Mouse (Mus musculus): ENCODE measurements at regions not wholly inside any gene's neighbourhood (a gene's known extent, or its start where the extent isn't known, plus 50 kb on each side); places are given as distances from the start of the nearest gene placed in this dataset.

- no peak overlapping the region for H3K4me2 ChIP-seq
- H3K36me3 ChIP-seq (ENCODE audit: control insufficient read depth, insufficient read depth, low read length): no peaks in the 10 kb centered on the region
- H3K9ac ChIP-seq (ENCODE audit: low read depth, low read length): no peak overlapping the region
- ATAC-seq (replicated peaks; ENCODE audit: insufficient number of reproducible peaks, low FRiP score, low TSS enrichment): no peak
- H3K4me3 ChIP-seq (ENCODE audit: low read depth, low read length): no peak overlapping the region
- no peaks in the 10 kb centered on the region for H3K27me3 ChIP-seq (ENCODE audit: control insufficient read depth, insufficient read depth, low read length)
- H3K27ac ChIP-seq (ENCODE audit: low read depth, low read length): no peak overlapping the region
- WGBS (ENCODE audit: insufficient replicate concordance): 79% methylated on average over 1 of the region's 1 CpGs
- no peaks in the 10 kb centered on the region for H3K9me3 ChIP-seq (replicated peaks; ENCODE audit: control insufficient read depth, low read length)
- H3K4me1 ChIP-seq (ENCODE audit: control insufficient read depth, insufficient read depth, low read length): no peaks in the 10 kb centered on the region
Measured at GRCm38 (mm10) chr13:83252452-83252851, 251.4 kb upstream of the Mef2c start.

GRCm38 (mm10) chr13:83266591-83266990 lies 237.2 kb upstream of the Mef2c start:
- H3K4me2 ChIP-seq: no peak overlapping the region
- H3K36me3 ChIP-seq (ENCODE audit: control insufficient read depth, insufficient read depth, low read length): no peaks in the 10 kb centered on the region
- H3K27ac ChIP-seq (ENCODE audit: low read depth, low read length): no peak overlapping the region
- no peak overlapping the region for H3K9ac ChIP-seq (ENCODE audit: low read depth, low read length)
- ATAC-seq (replicated peaks; ENCODE audit: insufficient number of reproducible peaks, low FRiP score, low TSS enrichment): no peak
- no peaks in the 10 kb centered on the region for H3K27me3 ChIP-seq (ENCODE audit: control insufficient read depth, insufficient read depth, low read length)
- no peak overlapping the region for H3K4me3 ChIP-seq (ENCODE audit: low read depth, low read length)
- H3K4me1 ChIP-seq (ENCODE audit: control insufficient read depth, insufficient read depth, low read length): no peaks in the 10 kb centered on the region
- WGBS (ENCODE audit: insufficient replicate concordance): 86% methylated on average over 1 of the region's 1 CpGs
- no peaks in the 10 kb centered on the region for H3K9me3 ChIP-seq (replicated peaks; ENCODE audit: control insufficient read depth, low read length)

- no peaks in the 10 kb centered on the region for H3K4me1 ChIP-seq (ENCODE audit: control insufficient read depth, insufficient read depth, low read length)
- no peaks in the 10 kb centered on the region for H3K9me3 ChIP-seq (replicated peaks; ENCODE audit: control insufficient read depth, low read length)
- no peak overlapping the region for H3K27ac ChIP-seq (ENCODE audit: low read depth, low read length)
- H3K36me3 ChIP-seq (ENCODE audit: control insufficient read depth, insufficient read depth, low read length): no peaks in the 10 kb centered on the region
- H3K4me2 ChIP-seq: no peak overlapping the region
- no peaks in the 10 kb centered on the region for H3K27me3 ChIP-seq (ENCODE audit: control insufficient read depth, insufficient read depth, low read length)
- WGBS (ENCODE audit: insufficient replicate concordance): 70% methylated on average over 3 of the region's 3 CpGs
- no peak for ATAC-seq (replicated peaks; ENCODE audit: insufficient number of reproducible peaks, low FRiP score, low TSS enrichment)
- no peak overlapping the region for H3K4me3 ChIP-seq (ENCODE audit: low read depth, low read length)
- no peak overlapping the region for H3K9ac ChIP-seq (ENCODE audit: low read depth, low read length)
Measured at GRCm38 (mm10) chr13:83268663-83269062, 235.2 kb upstream of the Mef2c start.

- no peak overlapping the region for H3K27ac ChIP-seq (ENCODE audit: low read depth, low read length)
- no peak overlapping the region for H3K4me3 ChIP-seq (ENCODE audit: low read depth, low read length)
- no peak overlapping the region for H3K9ac ChIP-seq (ENCODE audit: low read depth, low read length)
- 79% methylated on average over 1 of the region's 1 CpGs for WGBS (ENCODE audit: insufficient replicate concordance)
- no peaks in the 10 kb centered on the region for H3K27me3 ChIP-seq (ENCODE audit: control insufficient read depth, insufficient read depth, low read length)
- no peaks in the 10 kb centered on the region for H3K9me3 ChIP-seq (replicated peaks; ENCODE audit: control insufficient read depth, low read length)
- no peaks in the 10 kb centered on the region for H3K4me1 ChIP-seq (ENCODE audit: control insufficient read depth, insufficient read depth, low read length)
- no peaks in the 10 kb centered on the region for H3K36me3 ChIP-seq (ENCODE audit: control insufficient read depth, insufficient read depth, low read length)
- H3K4me2 ChIP-seq: no peak overlapping the region
- ATAC-seq (replicated peaks; ENCODE audit: insufficient number of reproducible peaks, low FRiP score, low TSS enrichment): no peak
Measured at GRCm38 (mm10) chr13:83278695-83279094, 225.1 kb upstream of the Mef2c start.

GRCm38 (mm10) chr13:83307696-83308095 lies 196.1 kb upstream of the Mef2c start:
- no peak for ATAC-seq (replicated peaks; ENCODE audit: insufficient number of reproducible peaks, low FRiP score, low TSS enrichment)
- 82% methylated on average over 3 of the region's 3 CpGs for WGBS (ENCODE audit: insufficient replicate concordance)
- no peak overlapping the region for H3K4me3 ChIP-seq (ENCODE audit: low read depth, low read length)
- H3K4me1 ChIP-seq (ENCODE audit: control insufficient read depth, insufficient read depth, low read length): no peaks in the 10 kb centered on the region
- no peak overlapping the region for H3K9ac ChIP-seq (ENCODE audit: low read depth, low read length)
- no peaks in the 10 kb centered on the region for H3K9me3 ChIP-seq (replicated peaks; ENCODE audit: control insufficient read depth, low read length)
- no peak overlapping the region for H3K4me2 ChIP-seq
- no peaks in the 10 kb centered on the region for H3K36me3 ChIP-seq (ENCODE audit: control insufficient read depth, insufficient read depth, low read length)
- no peaks in the 10 kb centered on the region for H3K27me3 ChIP-seq (ENCODE audit: control insufficient read depth, insufficient read depth, low read length)
- H3K27ac ChIP-seq (ENCODE audit: low read depth, low read length): no peak overlapping the region

- no peak for ATAC-seq (replicated peaks; ENCODE audit: insufficient number of reproducible peaks, low FRiP score, low TSS enrichment)
Measured at GRCm38 (mm10) chr13:83328488-83328887, 175.3 kb upstream of the Mef2c start.

GRCm38 (mm10) chr13:83333728-83334127 lies 170.1 kb upstream of the Mef2c start:
- WGBS (ENCODE audit: insufficient replicate concordance): 38% methylated on average over 5 of the region's 5 CpGs
- Histone ChIP-seq H3K4me3 (ENCODE audit: low read depth, low read length) (no peak overlapping the region), H3K4me2 (no peak overlapping the region), H3K4me1 (ENCODE audit: control insufficient read depth, insufficient read depth, low read length) (no peaks in the 10 kb centered on the region), H3K27ac (ENCODE audit: low read depth, low read length) (no peak overlapping the region), H3K9me3 (replicated peaks; ENCODE audit: control insufficient read depth, low read length) (no peaks in the 10 kb centered on the region), H3K27me3 (ENCODE audit: control insufficient read depth, insufficient read depth, low read length) (no peaks in the 10 kb centered on the region), H3K36me3 (ENCODE audit: control insufficient read depth, insufficient read depth, low read length) (no peaks in the 10 kb centered on the region), H3K9ac (ENCODE audit: low read depth, low read length) (no peak overlapping the region)
- ATAC-seq (replicated peaks; ENCODE audit: insufficient number of reproducible peaks, low FRiP score, low TSS enrichment): no peak

More at GRCm38 (mm10) chr13:83328488-83328887, 175.3 kb upstream of the Mef2c start:
- 72% methylated on average over 4 of the region's 4 CpGs for WGBS (ENCODE audit: insufficient replicate concordance)
- H3K36me3 ChIP-seq (ENCODE audit: control insufficient read depth, insufficient read depth, low read length): no peaks in the 10 kb centered on the region
- H3K27me3 ChIP-seq (ENCODE audit: control insufficient read depth, insufficient read depth, low read length): no peaks in the 10 kb centered on the region
- no peak overlapping the region for H3K4me3 ChIP-seq (ENCODE audit: low read depth, low read length)
- H3K4me2 ChIP-seq: no peak overlapping the region
- H3K4me1 ChIP-seq (ENCODE audit: control insufficient read depth, insufficient read depth, low read length): no peaks in the 10 kb centered on the region
- no peak overlapping the region for H3K9ac ChIP-seq (ENCODE audit: low read depth, low read length)
- no peak overlapping the region for H3K27ac ChIP-seq (ENCODE audit: low read depth, low read length)
- H3K9me3 ChIP-seq (replicated peaks; ENCODE audit: control insufficient read depth, low read length): no peaks in the 10 kb centered on the region

- Histone ChIP-seq H3K27me3 (ENCODE audit: control insufficient read depth, insufficient read depth, low read length) (no peaks in the 10 kb centered on the region), H3K36me3 (ENCODE audit: control insufficient read depth, insufficient read depth, low read length) (no peaks in the 10 kb centered on the region), H3K4me2 (peak overlapping the region; percentile 46), H3K4me3 (ENCODE audit: low read depth, low read length) (no peak overlapping the region), H3K4me1 (ENCODE audit: control insufficient read depth, insufficient read depth, low read length) (0 out of 2 replicates have a peak, but pooled peaks cover 3% of the 10 kb centered on the region), H3K27ac (ENCODE audit: low read depth, low read length) (peak overlapping the region; percentile 64), H3K9ac (ENCODE audit: low read depth, low read length) (no peak overlapping the region), H3K9me3 (replicated peaks; ENCODE audit: control insufficient read depth, low read length) (no peaks in the 10 kb centered on the region)
- 31% methylated on average over 14 of the region's 14 CpGs for WGBS (ENCODE audit: insufficient replicate concordance)
- ATAC-seq (replicated peaks; ENCODE audit: insufficient number of reproducible peaks, low FRiP score, low TSS enrichment): peak; percentile 95
Measured at GRCm38 (mm10) chr13:83344611-83345319, 159.1 kb upstream of the Mef2c start.

- Histone ChIP-seq H3K9me3 (replicated peaks; ENCODE audit: control insufficient read depth, low read length) (no peaks in the 10 kb centered on the region), H3K27me3 (ENCODE audit: control insufficient read depth, insufficient read depth, low read length) (no peaks in the 10 kb centered on the region), H3K4me1 (ENCODE audit: control insufficient read depth, insufficient read depth, low read length) (no peaks in the 10 kb centered on the region), H3K9ac (ENCODE audit: low read depth, low read length) (no peak overlapping the region), H3K4me2 (no peak overlapping the region), H3K27ac (ENCODE audit: low read depth, low read length) (no peak overlapping the region), H3K4me3 (ENCODE audit: low read depth, low read length) (no peak overlapping the region), H3K36me3 (ENCODE audit: control insufficient read depth, insufficient read depth, low read length) (no peaks in the 10 kb centered on the region)
- ATAC-seq (replicated peaks; ENCODE audit: insufficient number of reproducible peaks, low FRiP score, low TSS enrichment): no peak
- WGBS (ENCODE audit: insufficient replicate concordance): 79% methylated on average over 4 of the region's 4 CpGs
Measured at GRCm38 (mm10) chr13:83355341-83355740, 148.5 kb upstream of the Mef2c start.

All from heart, embryonic 11.5 days (tissue).